Mouse (Mus musculus): Measurements from ENCODE around the gene Capn5. TPM values are rescaled to one million over a fixed set of nuclear protein-coding genes. Genes with fewer than 3 reads are reported as not detected.

The Capn5 gene
- polyA plus RNA-seq, 1 experiment from 2014 or later: 7.4 TPM

DNA sequence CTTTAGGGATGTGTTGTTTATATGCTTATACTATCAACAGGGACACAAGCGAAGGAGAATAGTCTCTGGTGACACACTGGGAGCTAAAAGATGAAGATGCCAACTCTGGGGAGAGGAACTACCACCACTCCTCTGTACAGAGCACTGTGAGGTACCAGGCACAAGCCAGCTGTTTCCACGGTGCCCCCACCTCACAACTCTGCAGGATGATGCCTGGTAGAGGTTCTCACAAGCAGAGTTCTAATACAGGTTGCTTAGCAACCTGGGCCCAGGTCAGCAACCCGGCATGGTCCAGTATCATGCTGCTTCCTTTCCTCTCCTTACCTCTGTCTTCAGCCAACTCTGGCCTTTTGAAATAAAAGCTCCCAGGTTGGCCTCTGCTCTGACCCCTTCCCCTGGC lies 40.5 kb downstream of the Capn5 start:
- Histone ChIP-seq H3K27me3 (ENCODE audit: control insufficient read depth, insufficient read depth, low read length) (no peaks in the 10 kb centered on the region; the same call in 1 of the 2 replicates), H3K4me1 (ENCODE audit: control insufficient read depth, insufficient read depth, low read length) (peaks cover 16% of the 10 kb centered on the region), H3K9me3 (replicated peaks; ENCODE audit: control insufficient read depth, low read length) (no peaks in the 10 kb centered on the region), H3K36me3 (ENCODE audit: control insufficient read depth, insufficient read depth) (no peaks in the 10 kb centered on the region), H3K9ac (ENCODE audit: low read length) (no peak overlapping the region), H3K4me3 (ENCODE audit: low read length) (no peak overlapping the region), H3K4me2 (ENCODE audit: low read depth, low read length) (no peak overlapping the region), H3K27ac (ENCODE audit: low read length) (no peak overlapping the region)
- ATAC-seq (replicated peaks; ENCODE audit: extremely low read depth, insufficient read depth, low FRiP score): no peak
- 59% methylated on average over 3 of the region's 3 CpGs for WGBS

DNA sequence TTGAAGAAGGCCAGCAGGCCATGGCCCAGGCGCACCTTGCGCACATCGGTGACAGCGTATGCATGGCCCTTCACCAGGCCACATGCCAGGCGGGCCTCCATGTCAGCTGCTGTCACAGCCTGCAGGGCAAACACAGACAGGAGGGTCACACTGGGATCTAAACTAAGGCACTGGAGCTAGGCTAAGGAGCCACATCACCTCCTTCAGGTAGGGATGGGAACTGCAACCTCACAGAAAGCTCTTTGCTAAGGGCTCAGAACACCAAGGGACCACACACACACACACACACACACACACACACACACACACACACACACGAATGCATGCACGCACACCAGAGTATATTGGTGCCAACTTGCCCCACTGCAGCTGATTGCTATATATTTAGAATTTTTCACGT lies 46.3 kb downstream of the Capn5 start:
- no peak for ATAC-seq (replicated peaks; ENCODE audit: extremely low read depth, insufficient read depth, low FRiP score)
- Histone ChIP-seq H3K4me3 (ENCODE audit: low read length) (no peak overlapping the region), H3K27ac (ENCODE audit: low read length) (no peak overlapping the region), H3K27me3 (ENCODE audit: control insufficient read depth, insufficient read depth, low read length) (no peaks in the 10 kb centered on the region), H3K9ac (ENCODE audit: low read length) (no peak overlapping the region), H3K4me2 (ENCODE audit: low read depth, low read length) (no peak overlapping the region), H3K36me3 (ENCODE audit: control insufficient read depth, insufficient read depth) (no peaks in the 10 kb centered on the region), H3K4me1 (ENCODE audit: control insufficient read depth, insufficient read depth, low read length) (no peaks in the 10 kb centered on the region), H3K9me3 (replicated peaks; ENCODE audit: control insufficient read depth, low read length) (no peaks in the 10 kb centered on the region)
- WGBS: 88% methylated on average over 8 of the region's 8 CpGs

- no peak overlapping the region for H3K4me2 ChIP-seq (ENCODE audit: low read depth, low read length)
- ATAC-seq (replicated peaks; ENCODE audit: extremely low read depth, insufficient read depth, low FRiP score): no peak
- H3K27me3 ChIP-seq (ENCODE audit: control insufficient read depth, insufficient read depth, low read length): no peaks in the 10 kb centered on the region
- WGBS: 26% methylated on average over 5 of the region's 5 CpGs
- H3K4me3 ChIP-seq (ENCODE audit: low read length): no peak overlapping the region
- no peaks in the 10 kb centered on the region for H3K9me3 ChIP-seq (replicated peaks; ENCODE audit: control insufficient read depth, low read length)
- no peak overlapping the region for H3K27ac ChIP-seq (ENCODE audit: low read length)
- H3K9ac ChIP-seq (ENCODE audit: low read length): no peak overlapping the region
- H3K36me3 ChIP-seq (ENCODE audit: control insufficient read depth, insufficient read depth): no peaks in the 10 kb centered on the region
- H3K4me1 ChIP-seq (ENCODE audit: control insufficient read depth, insufficient read depth, low read length): peaks cover 1% of the 10 kb centered on the region; the same call in 1 of the 2 replicates
Measured at GRCm38 (mm10) chr7:98125473-98125872, 52.6 kb downstream of the Capn5 start.

DNA sequence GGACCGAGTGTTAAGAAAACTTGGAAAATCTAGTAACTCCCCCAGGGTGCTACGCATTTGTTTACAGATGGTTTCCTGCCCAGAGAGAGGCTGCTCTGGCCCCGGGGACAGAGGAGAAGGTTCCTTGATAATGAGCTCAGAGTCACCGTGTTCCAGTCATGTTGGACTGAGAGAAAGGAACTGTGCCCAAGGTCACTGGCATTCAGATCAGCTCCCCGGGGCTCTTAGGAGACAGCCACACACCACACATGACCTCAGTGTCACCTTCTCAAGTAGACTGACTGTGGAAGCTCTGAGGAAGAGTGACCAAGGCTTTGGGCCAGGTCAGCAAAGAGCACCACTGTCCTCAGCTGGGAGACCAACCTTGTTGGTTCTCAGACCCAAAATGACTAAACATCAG lies 53.4 kb downstream of the Capn5 start:
- 35% methylated on average over 5 of the region's 5 CpGs for WGBS

GRCm38 (mm10) chr7:98121673-98122072 lies 56.4 kb downstream of the Capn5 start:
- Histone ChIP-seq H3K27ac (ENCODE audit: low read length) (no peak overlapping the region), H3K27me3 (ENCODE audit: control insufficient read depth, insufficient read depth, low read length) (no peaks in the 10 kb centered on the region), H3K9me3 (replicated peaks; ENCODE audit: control insufficient read depth, low read length) (no peaks in the 10 kb centered on the region), H3K9ac (ENCODE audit: low read length) (0 out of 2 replicates have a peak overlapping the region, but pooled peaks have one; percentile 17), H3K4me1 (ENCODE audit: control insufficient read depth, insufficient read depth, low read length) (peaks cover 11% of the 10 kb centered on the region), H3K4me3 (ENCODE audit: low read length) (no peak overlapping the region), H3K36me3 (ENCODE audit: control insufficient read depth, insufficient read depth) (no peaks in the 10 kb centered on the region), H3K4me2 (ENCODE audit: low read depth, low read length) (no peak overlapping the region)
- 68% methylated on average over 8 of the region's 8 CpGs for WGBS
- ATAC-seq (replicated peaks; ENCODE audit: extremely low read depth, insufficient read depth, low FRiP score): no peak

More for the DNA sequence above, 53.4 kb downstream of the Capn5 start:
- Histone ChIP-seq H3K9ac (ENCODE audit: low read length) (no peak overlapping the region), H3K27ac (ENCODE audit: low read length) (no peak overlapping the region), H3K36me3 (ENCODE audit: control insufficient read depth, insufficient read depth) (no peaks in the 10 kb centered on the region), H3K4me2 (ENCODE audit: low read depth, low read length) (no peak overlapping the region), H3K4me3 (ENCODE audit: low read length) (no peak overlapping the region), H3K9me3 (replicated peaks; ENCODE audit: control insufficient read depth, low read length) (no peaks in the 10 kb centered on the region), H3K27me3 (ENCODE audit: control insufficient read depth, insufficient read depth, low read length) (no peaks in the 10 kb centered on the region), H3K4me1 (ENCODE audit: control insufficient read depth, insufficient read depth, low read length) (peaks cover 3% of the 10 kb centered on the region; the same call in 1 of the 2 replicates)
- no peak for ATAC-seq (replicated peaks; ENCODE audit: extremely low read depth, insufficient read depth, low FRiP score)

DNA sequence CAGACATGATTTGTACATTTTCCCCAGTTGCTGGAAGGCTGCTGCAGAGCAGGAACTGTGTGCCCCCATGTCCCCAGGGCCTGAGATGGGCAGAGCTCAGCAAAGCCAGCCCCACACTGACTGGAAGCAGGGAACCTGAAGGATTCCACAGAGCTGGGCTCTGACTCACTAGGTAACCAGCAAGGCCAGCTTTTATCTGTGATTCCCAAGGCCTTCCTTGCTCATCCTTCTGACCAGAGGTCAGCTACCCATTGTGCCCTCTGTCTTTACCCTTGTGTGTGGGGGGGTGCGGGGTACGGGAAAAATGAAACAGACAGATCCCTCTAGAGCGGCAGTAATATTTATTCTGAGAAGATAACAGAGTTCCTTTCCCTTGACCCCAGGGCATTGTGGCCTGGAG lies 56.8 kb downstream of the Capn5 start:
- Histone ChIP-seq H3K4me3 (ENCODE audit: low read length) (no peak overlapping the region), H3K27ac (ENCODE audit: low read length) (no peak overlapping the region), H3K4me2 (ENCODE audit: low read depth, low read length) (no peak overlapping the region), H3K9ac (ENCODE audit: low read length) (no peak overlapping the region), H3K36me3 (ENCODE audit: control insufficient read depth, insufficient read depth) (no peaks in the 10 kb centered on the region), H3K9me3 (replicated peaks; ENCODE audit: control insufficient read depth, low read length) (no peaks in the 10 kb centered on the region), H3K4me1 (ENCODE audit: control insufficient read depth, insufficient read depth, low read length) (peaks cover 12% of the 10 kb centered on the region), H3K27me3 (ENCODE audit: control insufficient read depth, insufficient read depth, low read length) (no peaks in the 10 kb centered on the region)
- no peak for ATAC-seq (replicated peaks; ENCODE audit: extremely low read depth, insufficient read depth, low FRiP score)
- 68% methylated on average over 3 of the region's 3 CpGs for WGBS

DNA sequence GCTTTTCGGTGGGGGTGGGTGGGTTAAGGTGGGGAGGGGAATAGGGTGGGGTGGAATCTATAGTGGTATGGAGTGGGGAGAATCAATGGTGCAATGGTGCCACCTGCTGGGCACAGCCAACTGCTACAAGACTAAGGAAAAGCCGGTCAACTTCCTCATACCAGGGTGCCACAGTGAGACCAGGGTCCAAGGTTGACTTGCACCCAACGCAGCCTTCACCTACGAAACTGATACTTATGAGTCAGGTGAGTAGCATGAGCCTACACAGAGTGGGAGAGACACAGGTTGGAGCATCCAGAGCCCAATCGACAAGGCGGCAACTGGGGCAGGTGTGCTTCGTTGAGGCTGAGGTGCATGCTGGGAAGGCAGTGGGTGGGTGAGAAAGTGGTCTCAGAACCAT lies 57.7 kb downstream of the Capn5 start:
- no peaks in the 10 kb centered on the region for H3K36me3 ChIP-seq (ENCODE audit: control insufficient read depth, insufficient read depth)
- WGBS: 9% methylated on average over 7 of the region's 7 CpGs
- peaks cover 15% of the 10 kb centered on the region for H3K4me1 ChIP-seq (ENCODE audit: control insufficient read depth, insufficient read depth, low read length)
- peak overlapping the region; percentile 39 for H3K4me3 ChIP-seq (ENCODE audit: low read length)
- no peaks in the 10 kb centered on the region for H3K27me3 ChIP-seq (ENCODE audit: control insufficient read depth, insufficient read depth, low read length)
- peak overlapping the region; percentile 66 for H3K4me2 ChIP-seq (ENCODE audit: low read depth, low read length)
- no peaks in the 10 kb centered on the region for H3K9me3 ChIP-seq (replicated peaks; ENCODE audit: control insufficient read depth, low read length)
- ATAC-seq (replicated peaks; ENCODE audit: extremely low read depth, insufficient read depth, low FRiP score): peak; percentile 59
- H3K27ac ChIP-seq (ENCODE audit: low read length): no peak overlapping the region
- H3K9ac ChIP-seq (ENCODE audit: low read length): peak overlapping the region; percentile 52; the same call in 1 of the 2 replicates

- H3K27me3 ChIP-seq (ENCODE audit: control insufficient read depth, insufficient read depth, low read length): no peaks in the 10 kb centered on the region
- ATAC-seq (replicated peaks; ENCODE audit: extremely low read depth, insufficient read depth, low FRiP score): no peak
- peaks cover 15% of the 10 kb centered on the region for H3K4me1 ChIP-seq (ENCODE audit: control insufficient read depth, insufficient read depth, low read length)
- H3K4me2 ChIP-seq (ENCODE audit: low read depth, low read length): peak overlapping the region; percentile 66; the same call in 1 of the 2 replicates
- no peaks in the 10 kb centered on the region for H3K36me3 ChIP-seq (ENCODE audit: control insufficient read depth, insufficient read depth)
- H3K27ac ChIP-seq (ENCODE audit: low read length): no peak overlapping the region
- no peak overlapping the region for H3K9ac ChIP-seq (ENCODE audit: low read length)
- H3K4me3 ChIP-seq (ENCODE audit: low read length): no peak overlapping the region
- 79% methylated on average over 2 of the region's 2 CpGs for WGBS
- H3K9me3 ChIP-seq (replicated peaks; ENCODE audit: control insufficient read depth, low read length): no peaks in the 10 kb centered on the region
Measured at GRCm38 (mm10) chr7:98119961-98120232, 58.2 kb downstream of the Capn5 start.

DNA sequence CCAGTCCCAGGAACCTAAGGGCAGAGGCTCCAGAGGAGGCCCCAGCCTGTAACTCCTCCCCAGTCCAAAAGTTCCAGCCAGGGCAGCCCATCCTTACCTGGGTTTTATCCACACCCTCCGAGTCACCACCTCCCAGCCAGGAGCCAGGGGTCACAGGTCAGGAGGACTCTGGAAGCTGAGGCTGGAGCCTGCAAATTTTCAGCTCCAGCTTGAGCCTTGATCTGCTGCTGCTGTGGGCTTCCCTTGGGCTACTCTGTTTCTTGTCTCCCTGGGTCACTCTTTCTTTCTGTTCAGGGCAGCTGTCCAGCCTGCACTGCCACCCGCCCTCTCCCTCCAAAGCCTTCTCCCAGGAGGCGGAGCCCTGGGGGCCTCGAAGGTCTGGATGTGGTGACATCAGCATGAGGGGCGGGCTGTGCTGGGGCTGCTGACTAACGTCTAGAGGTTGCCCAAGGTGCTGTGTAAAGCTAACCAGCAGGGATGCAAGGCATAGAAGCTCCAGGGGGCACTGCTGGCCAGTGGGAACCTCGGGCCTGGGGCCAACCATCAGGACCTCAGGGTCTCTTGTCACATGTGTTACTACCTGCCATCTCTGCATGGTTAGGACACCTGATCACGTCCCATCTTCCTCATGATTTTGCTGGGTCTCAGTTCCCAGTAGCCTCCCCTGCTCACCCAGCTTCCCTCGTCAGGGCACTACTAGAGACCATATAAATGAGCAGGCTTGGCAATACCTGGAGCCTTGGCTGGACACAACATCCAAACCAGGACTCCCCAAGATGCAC lies 58.7 kb downstream of the Capn5 start, which contains the start of gene Myo7a:
Myo7a (minus strand) TSS at position 346 of the 782 bp plus-strand sequence.
- Histone ChIP-seq H3K9me3 (replicated peaks; ENCODE audit: control insufficient read depth, low read length) (no peaks in the 10 kb centered on the region), H3K27me3 (ENCODE audit: control insufficient read depth, insufficient read depth, low read length) (no peaks in the 10 kb centered on the region), H3K9ac (ENCODE audit: low read length) (peak within 1 kb of the TSS; percentile 52; the same call in 1 of the 2 replicates), H3K27ac (ENCODE audit: low read length) (no peak within 1 kb of the TSS), H3K4me1 (ENCODE audit: control insufficient read depth, insufficient read depth, low read length) (peaks cover 15% of the 10 kb centered on the region), H3K4me3 (ENCODE audit: low read length) (peak within 1 kb of the TSS; percentile 39), H3K36me3 (ENCODE audit: control insufficient read depth, insufficient read depth) (no peaks in the 10 kb centered on the region), H3K4me2 (ENCODE audit: low read depth, low read length) (peak within 1 kb of the TSS; percentile 66)
- peak; percentile 28; the same call in 1 of the 2 replicates for ATAC-seq (replicated peaks; ENCODE audit: extremely low read depth, insufficient read depth, low FRiP score)
- 41% methylated on average over 9 of the region's 9 CpGs for WGBS
